Mouse (Mus musculus): Measurements from ENCODE around the gene Anapc15-ps.

DNA sequence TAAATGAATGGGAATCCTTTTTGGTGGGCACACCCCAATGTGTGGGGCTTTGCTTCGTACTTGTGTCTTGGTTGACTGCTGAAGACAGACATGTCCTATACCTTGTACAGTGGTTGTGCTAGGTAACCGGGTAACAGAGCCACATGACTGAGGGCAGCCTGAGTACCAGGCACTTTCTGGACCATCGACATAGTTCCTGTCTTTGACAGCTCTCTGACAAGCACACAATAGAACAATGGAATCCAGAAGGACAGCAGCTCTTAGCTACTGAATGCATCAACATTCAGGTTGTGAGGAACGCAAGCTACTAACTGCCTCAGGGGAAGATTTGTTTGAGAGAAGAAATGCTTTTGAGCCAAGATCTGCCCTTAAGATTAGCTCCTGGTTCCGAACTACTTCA, 49.2 kb downstream of the Anapc15-ps start:
- TF ChIP-seq CTCF (IDR thresholded peaks at IDR 0.05; ENCODE audit: low read depth) (no peak), EP300 (IDR thresholded peaks at IDR 0.05; ENCODE audit: low read depth) (no peak)

Data from heart, postnatal 0 days (tissue).